Mouse (Mus musculus) neutrophil, adult 5-6 weeks (primary cell): Measurements from ENCODE around the gene Idh3a. TPM values are rescaled to one million over a fixed set of nuclear protein-coding genes. Genes with fewer than 3 reads are reported as not detected.
A peak's percentile ranks its signal among the peaks of the same experiment; 100 is the strongest.
"Not testable (repeated sequence)": the region's sequence is repeated elsewhere in the genome, so short reads cannot be mapped to it uniquely, and the experiment has no call there.

Experiments used
- ATAC-seq: fragments of 151-379, 151-347 bp; 2 replicates; pipeline ENCODE4 v1.8.0; 2017; ENCODE audit warnings: mild to moderate bottlenecking, moderate TSS enrichment; ENCODE audit not compliant: insufficient number of reproducible peaks, poor library complexity, low FRiP score, severe bottlenecking; ENCODE audit errors: extremely low read depth
- total RNA-seq: library from RNA; stranded (forward); fragments of 200-1000 nt; gene quantifications from 2 replicates; pipeline ENCODE4 v1.2.3, GENCODE M21; 2017

Idh3a gene
- total RNA-seq, 1 experiment from 2014 or later: 14.8 TPM

GRCm38 (mm10) chr9:54583712-54584111 is 2.4 kb upstream of the Idh3a start:
- ATAC-seq: no peak

- ATAC-seq: not testable (repeated sequence)
These were observed 2.0 kb upstream of the Idh3a start for GRCm38 (mm10) chr9:54584127-54584526.

- no peak for ATAC-seq
These were observed 315 bp upstream of the Idh3a start for GRCm38 (mm10) chr9:54585839-54586198.

- no peak for ATAC-seq
These were observed 1.7 kb downstream of the Idh3a start for GRCm38 (mm10) chr9:54587863-54588262.

DNA sequence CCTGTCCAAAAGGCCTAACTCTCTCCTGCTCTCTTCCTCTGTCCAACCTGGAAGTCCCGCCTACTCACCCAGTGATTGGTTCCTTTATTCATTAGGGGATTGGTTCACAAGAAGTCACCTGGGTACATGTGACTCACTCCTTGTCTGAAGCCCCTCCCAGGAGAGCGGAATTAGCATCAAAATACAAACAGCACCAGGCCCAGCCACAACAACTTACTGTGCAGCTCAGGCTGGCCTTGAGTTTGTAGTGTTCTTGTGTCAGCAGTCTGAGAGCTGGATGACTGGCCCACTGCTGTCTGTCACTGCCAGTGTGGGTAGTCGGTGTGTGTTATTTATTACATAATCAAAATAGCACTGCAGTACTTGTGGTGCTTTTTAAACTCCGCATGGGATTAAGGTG is 7.5 kb downstream of the Idh3a start:
- ATAC-seq: not testable (repeated sequence)

GRCm38 (mm10) chr9:54596752-54597465 is 10.8 kb downstream of the Idh3a start:
- ATAC-seq: no peak

DNA sequence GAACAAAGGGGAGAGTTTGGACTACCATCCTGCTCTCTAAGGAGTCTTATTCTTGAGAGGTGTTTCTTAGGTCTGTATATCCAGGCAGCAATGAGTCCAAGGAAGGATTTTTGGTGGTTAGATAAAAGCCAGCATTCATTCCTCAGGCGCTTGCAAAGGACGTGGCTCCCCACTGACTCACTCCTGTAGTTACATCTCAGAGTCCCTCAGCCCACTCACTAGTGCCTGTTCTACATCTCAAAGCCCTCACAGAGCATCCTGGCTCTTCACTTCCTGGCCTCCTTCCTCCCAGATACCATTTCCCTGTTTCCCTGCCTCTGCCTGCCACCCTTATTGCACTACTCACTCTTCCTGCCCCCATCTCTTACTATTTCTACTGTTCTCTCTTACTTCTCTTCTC is 16.3 kb downstream of the Idh3a start:
- ATAC-seq: no peak

GRCm38 (mm10) chr9:54602916-54603315 is 16.8 kb downstream of the Idh3a start:
- ATAC-seq: no peak

- no peak for ATAC-seq
These were observed 18.1 kb downstream of the Idh3a start for GRCm38 (mm10) chr9:54604131-54604654.

- ATAC-seq: no peak
These were observed 18.8 kb downstream of the Idh3a start for GRCm38 (mm10) chr9:54604886-54605285.

DNA sequence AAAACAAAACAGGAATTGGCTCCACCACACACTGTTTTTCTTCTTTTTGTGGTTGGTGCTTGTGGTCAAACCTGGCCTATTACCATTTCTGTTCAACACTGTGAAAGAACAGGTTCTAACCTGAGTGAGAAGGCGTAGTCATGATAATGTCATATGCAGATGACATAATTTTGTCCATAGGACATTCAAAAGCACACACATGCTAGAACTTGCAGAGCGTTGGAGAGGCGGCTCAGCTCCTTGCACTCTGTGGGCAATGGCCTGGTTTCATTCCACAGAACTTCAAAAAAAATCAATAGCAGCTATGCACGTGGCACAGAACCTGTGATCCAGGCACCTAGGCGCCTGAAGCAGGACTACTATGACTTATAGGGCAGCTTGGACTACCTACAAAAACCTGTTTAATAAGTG is 26.7 kb downstream of the Idh3a start:
- ATAC-seq: no peak

DNA sequence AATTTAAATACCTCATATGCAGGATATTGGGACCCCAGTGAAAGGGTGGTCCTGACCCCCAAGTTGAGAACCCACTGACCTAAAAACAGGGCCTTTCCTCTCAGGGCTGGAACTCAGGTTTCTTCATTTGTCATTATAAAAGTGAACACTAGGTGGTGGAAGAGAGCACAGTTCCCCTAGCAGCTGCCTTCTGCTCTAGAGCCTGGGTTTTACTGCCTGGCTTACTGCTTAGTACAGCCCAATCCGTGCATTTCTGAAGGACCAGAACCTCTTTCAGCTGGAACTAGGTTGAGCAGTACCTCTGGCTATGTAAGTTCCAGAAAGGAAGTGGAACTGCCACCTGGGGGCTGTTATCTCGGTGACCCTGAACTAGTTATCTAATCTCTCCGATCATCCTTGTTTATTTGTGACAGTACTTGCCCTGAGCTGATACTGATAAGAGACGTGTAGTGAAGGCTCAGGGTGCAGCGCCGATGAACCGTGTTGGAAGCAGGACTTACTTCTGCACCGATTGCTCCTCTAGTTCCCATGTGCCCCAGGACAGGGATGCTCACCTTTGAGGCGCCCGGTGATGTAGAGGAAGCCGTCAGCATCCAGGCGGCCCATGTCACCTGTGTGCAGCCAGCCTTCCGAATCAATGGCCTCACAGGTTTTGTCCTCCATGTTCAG is 28.2 kb downstream of the Idh3a start:
- peak; percentile 47; the same call in 1 of the 2 replicates for ATAC-seq

DNA sequence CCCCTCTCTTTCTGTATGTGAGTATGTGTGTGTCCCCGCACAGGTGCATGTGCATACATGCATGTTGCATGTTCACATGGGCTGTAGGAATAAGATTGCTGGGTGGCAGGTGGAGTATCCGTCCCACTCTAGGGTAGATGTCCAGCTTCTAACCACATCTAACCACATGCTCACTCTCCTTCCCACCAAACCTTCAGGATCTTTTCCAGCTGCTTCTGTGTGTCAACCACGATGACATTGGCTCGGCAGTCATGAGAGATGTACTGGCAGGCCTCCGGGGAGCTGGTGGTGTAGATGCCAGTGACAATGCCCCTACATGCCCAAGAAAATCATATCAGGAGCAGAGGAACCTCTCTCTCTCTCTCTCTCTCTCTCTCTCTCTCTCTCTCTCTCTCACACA is 41.1 kb downstream of the Idh3a start:
- ATAC-seq: no peak

DNA sequence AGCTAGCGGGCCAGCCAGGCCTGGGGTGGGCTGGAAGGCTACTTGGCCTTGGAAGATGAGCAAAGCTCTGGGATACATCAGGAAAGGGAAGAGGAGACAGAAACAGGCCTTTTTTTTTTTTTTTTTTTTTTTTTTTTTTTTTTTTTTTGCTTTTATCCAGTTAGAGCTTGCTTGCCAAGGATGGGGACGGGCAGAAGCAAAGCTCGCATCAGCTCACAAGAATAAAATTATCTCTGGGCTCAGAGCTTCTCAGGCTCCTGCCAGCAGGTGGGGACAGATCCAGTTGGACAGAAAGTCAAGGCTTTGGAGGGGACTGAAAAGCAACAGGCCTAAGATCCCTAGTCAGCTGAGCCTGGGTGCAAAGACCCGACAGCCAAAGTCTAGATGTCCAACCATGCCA is 42.6 kb downstream of the Idh3a start:
- ATAC-seq: no peak

DNA sequence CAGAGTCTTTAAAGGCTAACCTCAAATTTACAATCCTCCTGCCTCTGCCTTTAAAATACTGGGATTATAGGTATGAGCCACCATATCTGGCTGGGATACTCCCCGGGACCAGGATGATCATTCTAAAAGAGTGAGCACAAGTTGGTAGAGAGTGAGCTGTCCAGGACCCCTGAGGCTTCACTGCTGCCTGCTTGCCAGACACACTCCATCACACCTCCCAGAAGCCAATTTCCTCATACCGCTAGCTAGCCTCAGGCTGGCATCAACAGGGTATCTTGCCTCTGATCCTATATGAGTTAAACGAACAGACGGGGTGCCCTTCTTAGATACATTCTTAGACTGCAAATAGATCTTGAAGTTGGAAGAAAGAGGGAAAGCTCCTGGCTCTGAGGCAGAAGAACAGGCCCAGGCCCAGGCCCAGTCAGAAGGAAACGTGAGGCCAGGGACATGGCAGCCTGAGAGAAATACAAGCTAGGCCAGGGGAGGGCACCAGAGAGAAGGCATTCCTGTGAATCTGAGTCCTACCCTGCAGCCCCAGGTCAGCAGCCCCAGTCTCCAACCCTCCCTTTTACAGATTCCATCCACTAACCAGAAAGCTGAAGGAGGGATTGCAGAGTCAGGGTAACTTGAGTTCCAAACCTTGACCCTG is 43.6 kb downstream of the Idh3a start:
- no peak for ATAC-seq

GRCm38 (mm10) chr9:54630905-54631304 is 44.8 kb downstream of the Idh3a start:
- no peak for ATAC-seq

GRCm38 (mm10) chr9:54633401-54633800 is 47.3 kb downstream of the Idh3a start:
- no peak for ATAC-seq

DNA sequence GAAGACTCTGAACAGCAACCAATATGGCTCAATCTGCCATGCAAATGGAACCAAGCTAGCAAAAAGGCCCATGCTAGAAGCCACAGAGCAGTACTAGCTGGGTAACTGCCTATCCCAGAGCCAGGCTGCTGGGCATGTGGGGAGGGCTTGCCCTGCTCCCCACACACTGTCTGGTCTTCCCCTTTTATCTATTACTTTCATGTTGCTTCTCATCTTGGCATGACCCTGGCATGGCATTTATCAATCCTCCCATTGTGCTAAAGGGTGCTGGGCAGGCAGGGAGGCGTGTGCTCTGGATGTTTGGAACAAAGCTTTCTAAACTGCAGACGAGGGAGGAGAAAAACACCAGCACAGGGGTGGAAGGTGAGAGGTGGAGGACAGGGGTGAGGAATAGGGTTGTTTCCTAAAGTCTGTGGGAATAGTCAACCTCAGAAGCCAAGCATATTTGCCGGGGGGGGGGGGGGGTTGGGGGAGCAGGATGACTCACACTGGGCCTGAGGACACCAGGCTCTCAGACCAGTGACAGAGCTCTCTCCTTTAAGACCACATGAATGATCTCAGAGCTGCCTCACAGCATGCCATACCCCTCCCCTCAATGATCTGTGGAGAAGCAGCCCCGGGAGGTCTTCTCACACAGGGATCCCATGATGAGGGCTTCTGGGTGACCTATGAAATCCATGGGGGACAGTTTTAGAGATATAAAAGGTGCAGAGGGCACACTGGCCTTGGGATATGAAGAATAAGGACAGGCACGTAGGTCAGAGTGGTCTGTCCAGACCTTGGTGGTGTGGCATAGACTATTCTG is 51.6 kb downstream of the Idh3a start:
- no peak for ATAC-seq

DNA sequence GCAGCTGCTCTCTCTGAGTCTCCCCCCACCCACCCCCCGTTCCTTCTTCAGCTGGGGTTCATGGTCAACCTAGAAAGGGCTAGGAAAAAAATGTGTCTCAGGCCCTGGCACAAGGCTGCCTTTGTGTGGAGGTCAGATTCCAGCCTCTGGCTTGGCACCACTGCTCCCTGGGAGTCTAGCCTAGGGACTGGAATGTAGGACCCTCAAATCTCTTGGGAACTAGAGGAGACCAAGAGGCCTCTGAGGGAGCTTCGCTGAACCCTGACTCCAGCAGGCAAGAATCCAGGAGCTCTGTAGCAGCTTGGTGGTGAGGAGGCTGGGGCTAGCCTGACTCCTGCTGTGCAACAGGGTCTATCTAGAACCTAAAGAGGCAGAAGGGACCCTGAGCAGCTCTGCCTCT is 53.1 kb downstream of the Idh3a start:
- ATAC-seq: no peak
